Comparison of ENCODE assay signal across 8 mouse cellular contexts in genomic region chr5:43807744-43808696, GRCm38 (mm10). TPM values are rescaled to one million over a fixed set of nuclear protein-coding genes. Genes with fewer than 3 reads are reported as not detected.
DNase-seq lines count a peak whose midpoint lies in the region; TF ChIP-seq lines count a peak whose summit lies in the region.

No protein-coding gene starts in this region.

- TF ChIP-seq POLR2A in cortical plate, adult 2 months (IDR thresholded peaks at IDR 0.05; ENCODE audit: extremely low read depth, insufficient read depth, low read length), result peak; percentile 53

- intact Hi-C loops in gastrocnemius, postnatal 14 days (cut with DNase I; ENCODE audit: low total_unique reads), result no loop called here

- no peaks in the 10 kb centered on the region for H3K36me3 ChIP-seq in macrophage (ENCODE audit: inconsistent target)

- peak overlapping the region; percentile 16; the same call in 1 of the 2 replicates for H3K27ac ChIP-seq in cortical plate, adult 2 months (ENCODE audit: insufficient read depth, low read length)
- 0 out of 2 replicates have a peak overlapping the region, but pooled peaks have one; percentile 24 for H3K27ac ChIP-seq in macrophage

- no peaks in the 10 kb centered on the region for H3K79me2 ChIP-seq in macrophage (ENCODE audit: inconsistent target)

- 10% methylated on average over 48 of the region's 48 CpGs for WGBS in macrophage (ENCODE audit: missing documents)

- peak; percentile 66 for DNase-seq in WW6 (ENCODE audit: low read depth, low spot score)
- DNase-seq in gastrocnemius, postnatal 14 days, result peak; percentile 85
- peak; percentile 84 for DNase-seq in induced T-regulatory cell, adult 2 months (ENCODE audit: low read depth)
- peak; percentile 46 to 70 for DNase-seq in left cerebral cortex, adult 8-10 months (ENCODE audit: low spot score in 2 of 2)
- peak; percentile 77 for DNase-seq in retina, postnatal 7 days (ENCODE audit: low read depth, low spot score)
- peak; percentile 90 for DNase-seq in thymus, postnatal 4 days

- H3K4me1 ChIP-seq in cortical plate, adult 2 months (ENCODE audit: control insufficient read depth, insufficient read depth, low read length), result no peaks in the 10 kb centered on the region

- TF ChIP-seq CTCF in cortical plate, adult 2 months (IDR thresholded peaks at IDR 0.05; ENCODE audit: extremely low read depth, insufficient read depth, low read length), result no peak

- H3K4me3 ChIP-seq in cortical plate, adult 2 months (ENCODE audit: insufficient read depth, low read length), result peak overlapping the region; percentile 46
- peak overlapping the region; percentile 19; the same call in 1 of the 2 replicates for H3K4me3 ChIP-seq in macrophage (ENCODE audit: inconsistent target)

RNA-seq across cellular contexts. Expression of gene Bst1, which starts 10.7 kb away (rescaled TPM):
- polyA plus RNA-seq in cortical plate, adult 2 months (2012; rRNA removed), result 0.11 and 0.17 TPM in 2 replicates
- under 1 TPM; 0.12 to 0.16 TPM for total RNA-seq in gastrocnemius, postnatal 14 days (2021)
- total RNA-seq in left cerebral cortex, adult 8-10 months (2022), result not detected
- total RNA-seq in macrophage (2018; cell fraction: chromatin; rRNA removed), result 1 to 10 TPM in 12 of 26 experiments, under 1 TPM in 4, not detected in 10; 0.48 to 4.8 (median 1.8) TPM
- total RNA-seq in macrophage (2018; cell fraction: cytosol; rRNA removed), result 10 to 100 TPM in 3 of 26 experiments, 1 to 10 TPM in 22, under 1 TPM in 1; 0.75 to 14.0 (median 3.3) TPM
- 10 to 100 TPM in 3 of 26 experiments, 1 to 10 TPM in 18, under 1 TPM in 5; 0.52 to 13.9 (median 3.3) TPM for total RNA-seq in macrophage (2018; cell fraction: nucleus; rRNA removed)
- 0.93 to 2.5 TPM (median 1.3 TPM) in 3 replicates for polyA plus RNA-seq in macrophage (2018)

RNA-seq across cellular contexts. Expression of gene Fbxl5, which starts 13.4 kb away (rescaled TPM):
- 68.9 and 71.1 TPM in 2 replicates for polyA plus RNA-seq in cortical plate, adult 2 months (2012; rRNA removed)
- 10 to 100 TPM; 23.9 to 25.5 TPM for total RNA-seq in gastrocnemius, postnatal 14 days (2021)
- total RNA-seq in left cerebral cortex, adult 8-10 months (2022), result 10 to 100 TPM; 78.9 to 91.7 (median 86.3) TPM
- total RNA-seq in macrophage (2018; cell fraction: chromatin; rRNA removed), result 100 to 1,000 TPM in 17 of 26 experiments, 10 to 100 TPM in 9; 35.9 to 184 (median 121) TPM
- 10 to 100 TPM; 15.8 to 26.1 (median 21.5) TPM for total RNA-seq in macrophage (2018; cell fraction: cytosol; rRNA removed)
- total RNA-seq in macrophage (2018; cell fraction: nucleus; rRNA removed), result 100 to 1,000 TPM in 5 of 26 experiments, 10 to 100 TPM in 21; 27.5 to 166 (median 71.7) TPM
- 19.0 to 23.0 TPM (median 22.2 TPM) in 3 replicates for polyA plus RNA-seq in macrophage (2018)

Comparison
In these comparisons a context has a peak if more than half of its experiments do, and no peak if none do; other contexts are left out.
1. Peak in every context shown above with its lines: DNase-seq, H3K4me3 ChIP-seq and H3K27ac ChIP-seq.